Mouse (Mus musculus) hindbrain, embryonic 12.5 days (tissue): Measurements from ENCODE around the gene Rapgef5. TPM values are rescaled to one million over a fixed set of nuclear protein-coding genes. Genes with fewer than 3 reads are reported as not detected.

Source experiments
- ATAC-seq: fragments of 200-750 bp; cut with Nextera tagmentation; 2 replicates; pipeline ENCODE4 v1.8.0; 2017; ENCODE audit warnings: moderate TSS enrichment; ENCODE audit not compliant: low FRiP score
- H3K27ac ChIP-seq: fragments of 300-500 bp; sonication (generic); 2 replicates; pipeline ENCODE4 v1.5.1; 2016; ENCODE audit warnings: mild to moderate bottlenecking
- H3K27me3 ChIP-seq: fragments of 300-500 bp; sonication (generic); 2 replicates; pipeline ENCODE4 v1.6.1; 2016; ENCODE audit warnings: mild to moderate bottlenecking
- H3K36me3 ChIP-seq: fragments of 300-500 bp; sonication (generic); 2 replicates; pipeline ENCODE4 v1.6.1; 2016; ENCODE audit warnings: mild to moderate bottlenecking
- H3K4me1 ChIP-seq: fragments of 300-500 bp; sonication (generic); 2 replicates; pipeline ENCODE4 v1.6.1; 2016
- H3K4me2 ChIP-seq: fragments of 300-500 bp; sonication (generic); replicated peaks from 2 replicates; pipeline ENCODE4 v1.6.1; 2016; ENCODE audit warnings: mild to moderate bottlenecking
- H3K4me3 ChIP-seq: fragments of 300-500 bp; sonication (generic); 2 replicates; pipeline ENCODE4 v1.5.1; 2016; ENCODE audit warnings: mild to moderate bottlenecking
- H3K9ac ChIP-seq: fragments of 300-500 bp; sonication (generic); 2 replicates; pipeline ENCODE4 v1.6.1; 2016; ENCODE audit warnings: mild to moderate bottlenecking, moderate library complexity
- H3K9me3 ChIP-seq: fragments of 300-500 bp; sonication (generic); replicated peaks from 2 replicates; pipeline ENCODE4 v1.6.1; 2016; ENCODE audit warnings: mild to moderate bottlenecking
- WGBS: fragments of 180-500 bp; shearing (Covaris S2); methylation state at CpG from one replicate; pipeline ENCODE4 v1.1.7; 2016; 5-methylcytosine and 5-hydroxymethylcytosine counted together
- polyA plus RNA-seq: library from polyadenylated mRNA; unstranded; fragments of >200 nt; fragmentation: Nextera tagmentation; extraction: Ambion mirVana; gene quantifications from 2 replicates; pipeline ENCODE4 v1.2.1, GENCODE M21; 2016

The Rapgef5 gene
- polyA plus RNA-seq, 1 experiment from 2014 or later: 41.1 TPM

DNA sequence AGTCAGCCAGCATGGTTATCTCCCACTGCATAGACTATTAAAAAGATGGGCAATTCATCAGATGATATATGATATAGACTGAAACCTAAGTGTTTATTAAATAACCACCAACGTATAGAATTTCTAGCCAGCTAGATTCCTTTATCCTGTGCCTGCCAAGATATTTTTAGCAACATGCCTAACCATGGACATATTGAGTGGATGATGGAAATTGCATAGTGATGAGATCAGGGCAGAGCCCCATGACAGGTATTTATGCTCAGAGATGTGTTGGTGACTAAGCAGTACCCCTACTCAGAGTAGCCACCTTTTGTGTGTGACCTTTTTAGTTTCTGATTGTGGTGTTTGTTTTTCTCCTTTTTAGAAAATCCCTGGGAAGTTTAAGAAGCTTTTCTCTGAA is 226.2 kb downstream of the Rapgef5 start:
- H3K27me3 ChIP-seq: no peaks in the 10 kb centered on the region
- H3K27ac ChIP-seq: no peak overlapping the region
- ATAC-seq: no peak
- H3K4me1 ChIP-seq: peaks cover 18% of the 10 kb centered on the region
- no peak overlapping the region for H3K4me3 ChIP-seq
- WGBS: 63% methylated on average over 1 of the region's 1 CpGs
- no peaks in the 10 kb centered on the region for H3K9me3 ChIP-seq
- no peak overlapping the region for H3K9ac ChIP-seq
- H3K36me3 ChIP-seq: peaks cover 3% of the 10 kb centered on the region
- no peak overlapping the region for H3K4me2 ChIP-seq

DNA sequence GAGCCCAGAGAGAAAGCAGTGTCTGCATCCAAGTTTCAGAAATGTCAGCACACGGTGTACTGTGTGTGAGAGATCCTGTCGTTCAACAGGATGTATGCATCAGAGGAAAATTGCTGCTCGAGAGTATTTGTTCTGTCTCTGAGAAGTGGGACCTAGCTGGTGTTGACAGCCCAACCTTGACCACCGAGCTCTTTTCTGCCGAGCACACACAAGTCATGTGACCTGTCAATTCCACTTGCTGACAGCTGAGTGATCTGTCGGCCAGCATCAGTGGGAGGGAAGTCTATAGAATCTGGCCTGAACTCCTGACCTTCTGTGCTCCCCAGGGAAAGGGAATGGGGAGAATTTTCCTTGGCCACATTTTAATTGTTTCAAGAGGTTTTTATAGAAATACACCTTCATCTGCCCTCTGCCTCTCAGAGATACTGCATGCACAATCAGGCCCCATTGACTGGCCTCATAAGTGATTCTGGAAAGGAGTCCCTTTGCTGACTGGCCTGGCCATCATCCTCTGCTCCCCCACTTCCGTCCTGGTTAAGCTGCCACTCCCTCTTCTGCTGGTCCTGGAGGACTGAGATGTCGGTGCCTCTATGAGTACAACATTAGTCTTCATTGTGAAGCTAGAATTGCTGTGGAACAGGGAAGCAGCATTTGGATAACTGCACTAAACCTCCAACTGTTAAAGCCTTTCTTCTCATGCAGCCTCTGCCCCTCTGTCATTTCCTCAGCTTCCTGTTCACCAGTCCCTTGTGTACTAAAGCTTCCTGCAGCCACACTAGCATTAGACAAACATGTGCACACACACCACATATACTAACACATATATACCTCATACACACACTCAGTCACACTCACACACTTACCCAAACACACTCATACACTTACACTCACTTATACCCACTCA is 228.6 kb downstream of the Rapgef5 start:
- 0 out of 2 replicates have a peak, but pooled peaks have one; percentile 23 for ATAC-seq
- Histone ChIP-seq H3K9me3 (no peaks in the 10 kb centered on the region), H3K9ac (no peak overlapping the region), H3K27ac (peak overlapping the region; percentile 19), H3K4me1 (peaks cover 12% of the 10 kb centered on the region), H3K36me3 (peaks cover 10% of the 10 kb centered on the region), H3K27me3 (no peaks in the 10 kb centered on the region), H3K4me3 (no peak overlapping the region), H3K4me2 (no peak overlapping the region)
- whole genome bisulfite sequencing: 23% methylated on average over 8 of the region's 8 CpGs

DNA sequence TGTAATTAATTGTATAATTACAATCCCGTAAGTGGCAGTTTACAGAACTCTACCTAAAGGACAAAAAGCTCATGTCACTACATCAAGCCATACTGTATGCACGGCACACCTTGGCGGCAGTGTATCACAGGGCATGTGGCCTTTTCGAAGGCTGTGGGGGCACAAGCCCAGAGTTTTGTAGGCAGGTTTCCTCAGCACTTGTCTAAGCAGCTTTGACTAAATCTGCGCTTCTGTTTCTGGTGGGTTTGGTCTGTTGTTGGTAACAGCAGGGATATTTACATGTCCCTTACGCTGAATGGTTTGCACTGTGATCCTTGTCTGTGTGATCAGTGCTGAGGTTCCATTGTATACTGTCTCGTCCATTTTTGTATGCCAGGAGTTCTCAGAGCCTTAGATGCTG is 230.3 kb downstream of the Rapgef5 start:
- H3K9me3 ChIP-seq: no peaks in the 10 kb centered on the region
- no peak overlapping the region for H3K4me3 ChIP-seq
- no peak for ATAC-seq
- no peak overlapping the region for H3K9ac ChIP-seq
- H3K36me3 ChIP-seq: peaks cover 10% of the 10 kb centered on the region
- peaks cover 26% of the 10 kb centered on the region for H3K4me1 ChIP-seq
- WGBS: 93% methylated on average over 7 of the region's 7 CpGs
- H3K27me3 ChIP-seq: no peaks in the 10 kb centered on the region
- no peak overlapping the region for H3K4me2 ChIP-seq
- H3K27ac ChIP-seq: no peak overlapping the region

DNA sequence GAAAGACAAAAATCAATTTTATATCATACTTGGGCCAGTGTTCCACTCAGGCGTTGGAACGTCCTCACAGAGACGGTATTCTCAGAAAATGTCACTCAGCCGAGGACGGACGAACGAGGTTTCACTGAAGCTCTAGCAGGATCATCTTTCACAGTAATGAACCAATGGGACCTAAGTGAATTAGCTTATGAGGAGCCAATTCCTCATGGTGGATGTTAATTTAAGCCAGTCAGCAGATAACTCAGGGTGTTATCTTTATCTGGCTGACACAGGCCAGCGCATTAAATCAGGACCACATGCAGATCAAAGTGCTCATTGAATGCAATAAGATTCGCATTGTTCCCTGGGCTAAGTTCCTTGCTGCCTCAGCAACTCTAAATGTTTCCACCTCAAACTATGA is 234.8 kb downstream of the Rapgef5 start:
- Histone ChIP-seq H3K4me2 (peak overlapping the region; percentile 38), H3K36me3 (peaks cover 10% of the 10 kb centered on the region), H3K27ac (peak overlapping the region; percentile 73), H3K4me1 (peaks cover 25% of the 10 kb centered on the region), H3K9ac (no peak overlapping the region), H3K27me3 (no peaks in the 10 kb centered on the region), H3K4me3 (no peak overlapping the region), H3K9me3 (no peaks in the 10 kb centered on the region)
- WGBS: 17% methylated on average over 9 of the region's 9 CpGs
- peak; percentile 57 for ATAC-seq

DNA sequence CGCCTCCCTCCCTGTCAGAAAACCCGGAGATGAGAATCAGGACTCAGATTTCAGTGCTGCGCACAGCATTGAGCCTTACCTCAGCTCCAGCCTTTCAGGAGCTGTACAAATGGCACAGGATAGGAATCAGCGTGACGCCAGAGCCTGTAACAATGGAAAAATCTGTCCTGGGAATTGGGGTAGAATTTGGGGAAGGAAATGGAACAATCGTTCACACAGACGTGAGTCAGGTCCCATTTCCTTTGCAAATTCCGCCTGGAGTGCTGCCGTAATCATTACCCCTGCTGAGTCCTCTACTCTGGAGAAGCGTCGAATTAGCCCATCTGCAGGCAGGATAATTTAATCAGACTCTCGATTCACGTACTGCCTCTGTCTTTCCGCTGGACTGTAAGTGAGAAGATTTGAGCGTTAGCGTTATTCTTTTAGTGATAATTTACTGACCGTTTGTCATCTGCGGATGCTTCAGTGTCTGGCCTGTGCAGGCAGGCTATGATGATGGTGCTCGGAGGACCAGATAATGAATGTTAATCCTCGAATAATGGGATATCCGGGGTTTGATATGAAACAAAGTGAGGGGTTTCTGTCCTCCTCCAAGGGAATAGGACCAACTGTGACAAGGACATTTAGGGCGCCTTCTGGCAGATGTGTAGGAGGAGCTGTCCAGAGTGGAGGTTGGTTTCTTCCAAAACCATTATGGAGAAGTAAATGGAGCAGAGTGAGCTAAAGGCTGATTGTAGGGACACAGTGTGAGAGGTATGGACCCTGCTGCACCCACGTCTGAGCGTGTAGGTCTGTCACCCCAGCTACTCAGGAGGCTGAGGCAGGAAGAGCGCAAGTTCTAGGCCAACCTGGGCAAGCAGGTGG is 235.5 kb downstream of the Rapgef5 start:
- Histone ChIP-seq H3K9me3 (no peaks in the 10 kb centered on the region), H3K9ac (no peak overlapping the region), H3K27ac (peak overlapping the region; percentile 73), H3K4me1 (peaks cover 25% of the 10 kb centered on the region), H3K27me3 (no peaks in the 10 kb centered on the region), H3K4me2 (peak overlapping the region; percentile 38), H3K36me3 (peaks cover 16% of the 10 kb centered on the region; the same call in 1 of the 2 replicates), H3K4me3 (no peak overlapping the region)
- 31% methylated on average over 25 of the region's 25 CpGs for WGBS
- ATAC-seq: peak; percentile 72

DNA sequence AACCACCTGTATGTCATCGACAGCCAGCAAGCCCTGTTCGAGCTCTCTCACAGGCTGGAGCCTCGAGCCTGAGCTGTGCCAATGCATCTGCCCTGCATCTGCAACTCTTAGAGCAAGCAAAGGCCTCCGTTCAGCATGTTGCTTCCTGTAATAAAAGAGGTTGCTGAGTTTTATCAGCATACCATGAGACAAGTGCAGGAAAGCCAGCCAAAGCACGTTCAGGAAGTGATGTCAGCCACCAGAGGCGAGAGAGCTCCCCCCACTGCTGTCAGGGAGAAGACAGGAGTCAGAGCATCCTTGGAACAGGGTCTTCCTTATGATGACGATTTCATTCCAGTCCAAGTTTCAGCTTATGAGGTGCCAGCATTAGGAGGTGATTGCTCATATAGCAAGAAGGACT is 239.7 kb downstream of the Rapgef5 start:
- ATAC-seq: no peak
- Histone ChIP-seq H3K27ac (no peak overlapping the region), H3K9ac (no peak overlapping the region), H3K4me1 (peaks cover 17% of the 10 kb centered on the region), H3K27me3 (no peaks in the 10 kb centered on the region), H3K36me3 (peaks cover 10% of the 10 kb centered on the region; the same call in 1 of the 2 replicates), H3K9me3 (no peaks in the 10 kb centered on the region), H3K4me3 (no peak overlapping the region), H3K4me2 (no peak overlapping the region)
- WGBS: 79% methylated on average over 7 of the region's 7 CpGs

DNA sequence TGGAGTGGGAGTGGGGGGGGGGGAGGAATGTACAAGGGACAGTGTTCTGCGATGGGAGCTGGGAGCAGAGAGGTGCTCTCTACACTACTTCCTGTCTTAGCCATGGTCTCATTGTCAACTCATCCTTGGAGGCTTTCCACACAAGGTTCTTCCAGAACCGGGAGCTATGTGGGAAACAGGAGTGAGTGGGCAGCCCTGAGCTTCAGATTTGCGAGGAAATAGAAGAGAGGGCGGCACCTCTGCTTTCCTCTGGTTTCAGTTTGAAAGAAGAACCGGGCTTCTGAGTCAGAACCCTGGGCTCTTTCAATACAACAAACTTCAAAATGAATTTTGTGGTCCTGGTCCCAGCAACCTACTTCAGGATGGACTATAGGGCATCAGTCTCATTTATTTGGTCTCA is 244.1 kb downstream of the Rapgef5 start:
- H3K9ac ChIP-seq: no peak overlapping the region
- no peak overlapping the region for H3K4me3 ChIP-seq
- 0 out of 2 replicates have a peak, but pooled peaks cover 6% of the 10 kb centered on the region for H3K4me1 ChIP-seq
- H3K27me3 ChIP-seq: no peaks in the 10 kb centered on the region
- peaks cover 10% of the 10 kb centered on the region; the same call in 1 of the 2 replicates for H3K36me3 ChIP-seq
- 91% methylated on average over 5 of the region's 5 CpGs for WGBS
- ATAC-seq: no peak
- no peaks in the 10 kb centered on the region for H3K9me3 ChIP-seq
- no peak overlapping the region for H3K4me2 ChIP-seq
- no peak overlapping the region for H3K27ac ChIP-seq

DNA sequence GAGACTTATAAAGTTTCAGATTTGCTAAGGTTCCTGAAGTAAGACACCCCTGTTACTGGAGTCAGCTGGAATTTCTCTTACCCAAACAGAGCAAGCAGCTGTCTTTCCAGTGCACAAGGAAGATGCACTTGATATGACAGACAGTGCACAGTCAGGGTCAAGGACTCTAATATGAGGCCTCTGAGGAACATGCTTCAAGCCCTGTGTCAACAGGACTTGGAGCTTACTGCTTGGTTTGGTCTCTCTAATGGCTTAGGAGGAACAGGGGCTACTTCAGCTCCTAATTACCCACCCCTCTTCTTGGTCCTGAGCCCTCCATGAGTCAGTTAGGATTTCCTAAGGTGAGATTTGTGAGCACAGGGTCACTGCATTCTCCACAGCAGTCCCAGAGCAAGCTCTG is 244.6 kb downstream of the Rapgef5 start:
- Histone ChIP-seq H3K27me3 (no peaks in the 10 kb centered on the region), H3K36me3 (peaks cover 9% of the 10 kb centered on the region; the same call in 1 of the 2 replicates), H3K4me1 (0 out of 2 replicates have a peak, but pooled peaks cover 6% of the 10 kb centered on the region), H3K9me3 (no peaks in the 10 kb centered on the region), H3K4me2 (no peak overlapping the region), H3K27ac (no peak overlapping the region), H3K4me3 (no peak overlapping the region), H3K9ac (no peak overlapping the region)
- no peak for ATAC-seq

DNA sequence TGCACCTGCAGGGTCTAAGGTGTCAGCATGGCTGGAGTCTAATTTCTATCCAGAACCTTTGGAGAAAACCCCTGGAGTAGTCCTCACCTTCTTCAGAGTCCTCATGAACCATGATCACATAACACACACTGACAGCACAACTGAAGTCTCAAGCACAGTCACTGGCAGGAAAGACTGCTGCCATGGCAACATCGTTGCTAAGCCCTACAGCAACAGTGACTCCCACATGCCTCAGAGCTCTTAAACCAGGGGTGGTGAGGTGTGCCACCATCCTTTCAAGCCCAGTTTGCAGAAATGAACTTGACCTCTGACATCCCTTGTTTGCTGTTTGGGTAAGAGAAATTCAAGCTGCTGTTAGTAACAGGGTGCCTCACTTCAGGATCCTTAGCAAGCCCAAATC is 245.4 kb downstream of the Rapgef5 start:
- Histone ChIP-seq H3K36me3 (0 out of 2 replicates have a peak, but pooled peaks cover 1% of the 10 kb centered on the region), H3K27ac (no peak overlapping the region), H3K4me2 (no peak overlapping the region), H3K4me3 (no peak overlapping the region), H3K9ac (no peak overlapping the region), H3K4me1 (0 out of 2 replicates have a peak, but pooled peaks cover 6% of the 10 kb centered on the region), H3K9me3 (no peaks in the 10 kb centered on the region), H3K27me3 (no peaks in the 10 kb centered on the region)
- ATAC-seq: no peak
- WGBS: 38% methylated on average over 1 of the region's 1 CpGs

DNA sequence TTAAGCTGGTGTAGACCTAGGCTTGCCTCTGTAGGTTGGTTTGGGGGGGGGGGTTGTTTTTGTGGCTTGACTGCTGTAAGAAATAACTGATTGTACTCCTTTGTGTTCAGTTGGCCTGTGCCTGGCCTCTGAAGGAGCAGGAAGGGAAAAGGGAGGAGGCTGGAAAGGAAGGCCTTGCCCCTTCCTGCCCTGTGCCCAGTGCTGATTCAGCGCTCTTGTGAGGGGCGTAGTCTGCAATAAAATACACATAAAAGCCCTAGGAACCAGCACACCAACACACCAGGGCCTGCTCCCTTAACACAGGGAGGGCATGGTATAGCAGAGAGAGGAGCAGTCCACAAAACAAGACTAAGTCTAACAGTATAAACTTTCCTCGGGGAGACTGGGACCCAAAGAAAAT is 247.0 kb downstream of the Rapgef5 start:
- Histone ChIP-seq H3K27ac (no peak overlapping the region), H3K9ac (no peak overlapping the region), H3K4me1 (0 out of 2 replicates have a peak, but pooled peaks cover 6% of the 10 kb centered on the region), H3K4me3 (no peak overlapping the region), H3K9me3 (no peaks in the 10 kb centered on the region), H3K4me2 (no peak overlapping the region), H3K36me3 (no peaks in the 10 kb centered on the region), H3K27me3 (no peaks in the 10 kb centered on the region)
- ATAC-seq: no peak
- 76% methylated on average over 3 of the region's 3 CpGs for WGBS

DNA sequence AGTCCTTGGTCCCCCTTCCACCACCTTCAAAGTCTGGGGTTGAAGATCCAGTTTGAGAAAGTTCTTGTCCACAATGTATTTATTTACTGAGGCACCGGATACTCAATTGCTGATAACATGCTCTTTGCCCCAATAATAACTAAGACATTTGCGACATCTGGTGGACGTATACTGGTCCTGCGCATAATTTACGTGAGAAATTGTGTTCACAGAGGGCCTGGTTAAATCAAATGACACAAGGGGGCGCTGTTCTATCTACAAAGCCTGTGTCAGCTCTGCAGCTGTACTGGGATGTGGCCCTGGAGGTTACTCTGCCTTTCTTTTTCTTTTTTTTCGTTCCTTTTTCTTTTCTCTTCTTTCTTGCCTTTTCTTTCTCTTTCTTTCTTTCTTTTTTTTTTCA is 248.6 kb downstream of the Rapgef5 start:
- H3K27me3 ChIP-seq: no peaks in the 10 kb centered on the region
- no peak overlapping the region for H3K4me3 ChIP-seq
- no peak overlapping the region for H3K4me2 ChIP-seq
- H3K9ac ChIP-seq: no peak overlapping the region
- H3K9me3 ChIP-seq: no peaks in the 10 kb centered on the region
- 0 out of 2 replicates have a peak, but pooled peaks have one; percentile 20 for ATAC-seq
- no peak overlapping the region for H3K27ac ChIP-seq
- H3K4me1 ChIP-seq: 0 out of 2 replicates have a peak, but pooled peaks cover 6% of the 10 kb centered on the region
- WGBS: 8% methylated on average over 7 of the region's 7 CpGs
- H3K36me3 ChIP-seq: no peaks in the 10 kb centered on the region

DNA sequence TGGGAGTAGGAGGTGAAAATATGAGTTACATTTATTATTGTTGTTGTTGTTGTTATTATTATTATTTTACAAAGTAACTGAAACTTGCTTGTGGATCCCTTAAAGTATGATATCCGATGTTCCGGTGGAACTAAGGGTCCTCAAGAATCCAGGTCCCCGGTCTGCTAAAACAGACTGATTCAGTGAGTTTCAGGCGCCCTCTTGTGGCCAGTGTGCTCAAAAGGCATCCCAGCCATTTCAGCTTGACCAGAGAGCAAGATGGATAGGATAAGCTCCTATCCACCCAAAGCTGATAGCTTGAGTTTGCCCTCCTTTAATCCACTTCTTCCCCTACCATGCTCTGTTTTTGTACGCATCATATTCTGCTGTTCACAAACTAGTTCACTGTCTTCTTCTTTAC is 252.8 kb downstream of the Rapgef5 start:
- 6% methylated on average over 5 of the region's 5 CpGs for WGBS
- H3K27me3 ChIP-seq: peaks cover 3% of the 10 kb centered on the region; the same call in 1 of the 2 replicates
- H3K4me3 ChIP-seq: no peak overlapping the region
- ATAC-seq: no peak
- no peak overlapping the region for H3K4me2 ChIP-seq
- H3K27ac ChIP-seq: no peak overlapping the region
- H3K4me1 ChIP-seq: no peaks in the 10 kb centered on the region
- no peak overlapping the region for H3K9ac ChIP-seq
- no peaks in the 10 kb centered on the region for H3K9me3 ChIP-seq
- no peaks in the 10 kb centered on the region for H3K36me3 ChIP-seq
